Mouse (Mus musculus): ENCODE data around the gene Mdn1. TPM values are rescaled to one million over a fixed set of nuclear protein-coding genes. Genes with fewer than 3 reads are reported as not detected.
A peak's percentile ranks its signal among the peaks of the same experiment; 100 is the strongest.

Mdn1 gene
- polyA plus RNA-seq, 1 experiment, result 8.7 TPM

- no peaks in the 10 kb centered on the region for H3K36me3 ChIP-seq (ENCODE audit: control insufficient read depth, insufficient read depth)
- no peak overlapping the region for H3ac ChIP-seq (ENCODE audit: control insufficient read depth, insufficient read length)
- TF ChIP-seq SRF (IDR thresholded peaks at IDR 0.05; ENCODE audit: control insufficient read depth, insufficient read length, low read depth) (no peak), MYOD1 (IDR thresholded peaks at IDR 0.05; ENCODE audit: control insufficient read depth in 1 of 3, insufficient read length in 2 of 3, low read depth in 2 of 3) (no peak)
- no peak overlapping the region for H3K4me3 ChIP-seq
- H3K4me2 ChIP-seq (ENCODE audit: low read depth), result no peak overlapping the region
- H3K79me2 ChIP-seq (ENCODE audit: control insufficient read depth, insufficient read depth), result no peaks in the 10 kb centered on the region
- no peaks in the 10 kb centered on the region for H3K27me3 ChIP-seq (ENCODE audit: control insufficient read depth, insufficient read depth, insufficient read length)
Measured at GRCm38 (mm10) chr4:32787110-32787509, 130.2 kb downstream of the Mdn1 start.

- Histone ChIP-seq H3K36me3 (ENCODE audit: control insufficient read depth, insufficient read depth) (no peaks in the 10 kb centered on the region), H3K4me2 (ENCODE audit: low read depth) (no peak overlapping the region), H3K79me2 (ENCODE audit: control insufficient read depth, insufficient read depth) (no peaks in the 10 kb centered on the region), H3K27me3 (ENCODE audit: control insufficient read depth, insufficient read depth, insufficient read length) (no peaks in the 10 kb centered on the region), H3ac (ENCODE audit: control insufficient read depth, insufficient read length) (no peak overlapping the region), H3K4me3 (no peak overlapping the region)
- TF ChIP-seq POLR2A (IDR thresholded peaks at IDR 0.05; ENCODE audit: insufficient read length, low read depth) (no peak), E2F4 (IDR thresholded peaks at IDR 0.05; ENCODE audit: insufficient read depth) (no peak), POLR2AphosphoS2 (IDR thresholded peaks at IDR 0.05; ENCODE audit: insufficient read length, low read depth) (no peak), MAX (IDR thresholded peaks at IDR 0.05; ENCODE audit: low read depth) (no peak), CEBPB (IDR thresholded peaks at IDR 0.05; ENCODE audit: insufficient read depth, poor library complexity, severe bottlenecking) (no peak), TCF3 (IDR thresholded peaks at IDR 0.05; ENCODE audit: insufficient read length, low read depth) (no peak), REST (IDR thresholded peaks at IDR 0.05; ENCODE audit: insufficient read depth, insufficient read length) (no peak), SRF (IDR thresholded peaks at IDR 0.05; ENCODE audit: control insufficient read depth, insufficient read length, low read depth) (no peak), USF1 (IDR thresholded peaks at IDR 0.05; ENCODE audit: low read depth) (no peak), MYOG (IDR thresholded peaks at IDR 0.05; ENCODE audit: control insufficient read depth in 1 of 3, insufficient read depth in 1 of 3, insufficient read length in 2 of 3, low read depth in 2 of 3) (no peak), TCF12 (IDR thresholded peaks at IDR 0.05; ENCODE audit: insufficient read depth, poor library complexity, severe bottlenecking) (no peak), MYOD1 (IDR thresholded peaks at IDR 0.05; ENCODE audit: control insufficient read depth in 1 of 3, insufficient read length in 2 of 3, low read depth in 2 of 3) (no peak)
Measured at GRCm38 (mm10) chr4:32789020-32789419, 132.1 kb downstream of the Mdn1 start.

- H3K4me2 ChIP-seq (ENCODE audit: low read depth), result no peak overlapping the region
- H3K79me2 ChIP-seq (ENCODE audit: control insufficient read depth, insufficient read depth), result no peaks in the 10 kb centered on the region
- peak overlapping the region; percentile 74 for H3K4me3 ChIP-seq
- no peaks in the 10 kb centered on the region for H3K36me3 ChIP-seq (ENCODE audit: control insufficient read depth, insufficient read depth)
- H3ac ChIP-seq (ENCODE audit: control insufficient read depth, insufficient read length), result no peak overlapping the region
- H3K27me3 ChIP-seq (ENCODE audit: control insufficient read depth, insufficient read depth, insufficient read length), result no peaks in the 10 kb centered on the region
- no peak for TF ChIP-seq CEBPB (IDR thresholded peaks at IDR 0.05; ENCODE audit: insufficient read depth, poor library complexity, severe bottlenecking)
- no peak for TF ChIP-seq TCF3 (IDR thresholded peaks at IDR 0.05; ENCODE audit: insufficient read length, low read depth)
- TF ChIP-seq MYOG (IDR thresholded peaks at IDR 0.05; ENCODE audit: control insufficient read depth in 1 of 3, insufficient read depth in 1 of 3, insufficient read length in 2 of 3, low read depth in 2 of 3), result no peak
- TF ChIP-seq POLR2A (IDR thresholded peaks at IDR 0.05; ENCODE audit: insufficient read length, low read depth), result no peak
- no peak for TF ChIP-seq POLR2AphosphoS2 (IDR thresholded peaks at IDR 0.05; ENCODE audit: insufficient read length, low read depth)
- TF ChIP-seq E2F4 (IDR thresholded peaks at IDR 0.05; ENCODE audit: insufficient read depth), result no peak
- TF ChIP-seq MAX (IDR thresholded peaks at IDR 0.05; ENCODE audit: low read depth), result no peak
- no peak for TF ChIP-seq TCF12 (IDR thresholded peaks at IDR 0.05; ENCODE audit: insufficient read depth, poor library complexity, severe bottlenecking)
- no peak for TF ChIP-seq SRF (IDR thresholded peaks at IDR 0.05; ENCODE audit: control insufficient read depth, insufficient read length, low read depth)
- TF ChIP-seq REST (IDR thresholded peaks at IDR 0.05; ENCODE audit: insufficient read depth, insufficient read length), result no peak
- TF ChIP-seq MYOD1 (IDR thresholded peaks at IDR 0.05; ENCODE audit: control insufficient read depth in 1 of 3, insufficient read length in 2 of 3, low read depth in 2 of 3), result no peak
- TF ChIP-seq USF1 (IDR thresholded peaks at IDR 0.05; ENCODE audit: low read depth), result no peak
Measured at GRCm38 (mm10) chr4:32798976-32799375, 142.1 kb downstream of the Mdn1 start.

- TF ChIP-seq MAX (IDR thresholded peaks at IDR 0.05; ENCODE audit: low read depth) (no peak), SRF (IDR thresholded peaks at IDR 0.05; ENCODE audit: control insufficient read depth, insufficient read length, low read depth) (peak; percentile 25), POLR2A (IDR thresholded peaks at IDR 0.05; ENCODE audit: insufficient read length, low read depth) (peak; percentile 95), REST (IDR thresholded peaks at IDR 0.05; ENCODE audit: insufficient read depth, insufficient read length) (peak; percentile 31), POLR2AphosphoS2 (IDR thresholded peaks at IDR 0.05; ENCODE audit: insufficient read length, low read depth) (peak; percentile 94), MYOG (IDR thresholded peaks at IDR 0.05; ENCODE audit: control insufficient read depth in 1 of 3, insufficient read depth in 1 of 3, insufficient read length in 2 of 3, low read depth in 2 of 3) (no peak), USF1 (IDR thresholded peaks at IDR 0.05; ENCODE audit: low read depth) (no peak)
- no peaks in the 10 kb centered on the region for H3K79me2 ChIP-seq (ENCODE audit: control insufficient read depth, insufficient read depth)
- H3K36me3 ChIP-seq (ENCODE audit: control insufficient read depth, insufficient read depth), result no peaks in the 10 kb centered on the region
- peak within 1 kb of the TSS; percentile 68 for H3ac ChIP-seq (ENCODE audit: control insufficient read depth, insufficient read length)
- H3K4me2 ChIP-seq (ENCODE audit: low read depth), result peak within 1 kb of the TSS; percentile 90
- peak within 1 kb of the TSS; percentile 74 for H3K4me3 ChIP-seq
- H3K27me3 ChIP-seq (ENCODE audit: control insufficient read depth, insufficient read depth, insufficient read length), result no peaks in the 10 kb centered on the region
Measured at GRCm38 (mm10) chr4:32799966-32800576, 143.2 kb downstream of the Mdn1 start, which contains the start of gene Lyrm2. Lyrm2 (plus strand) TSS chr4:32800253.

GRCm38 (mm10) chr4:32800577-32801170 lies 143.8 kb downstream of the Mdn1 start:
- Histone ChIP-seq H3K4me3 (peak overlapping the region; percentile 74), H3K36me3 (ENCODE audit: control insufficient read depth, insufficient read depth) (no peaks in the 10 kb centered on the region), H3K79me2 (ENCODE audit: control insufficient read depth, insufficient read depth) (no peaks in the 10 kb centered on the region), H3ac (ENCODE audit: control insufficient read depth, insufficient read length) (peak overlapping the region; percentile 68), H3K4me2 (ENCODE audit: low read depth) (peak overlapping the region; percentile 90), H3K27me3 (ENCODE audit: control insufficient read depth, insufficient read depth, insufficient read length) (no peaks in the 10 kb centered on the region)
- TF ChIP-seq SRF (IDR thresholded peaks at IDR 0.05; ENCODE audit: control insufficient read depth, insufficient read length, low read depth) (no peak), TCF12 (IDR thresholded peaks at IDR 0.05; ENCODE audit: insufficient read depth, poor library complexity, severe bottlenecking) (no peak), REST (IDR thresholded peaks at IDR 0.05; ENCODE audit: insufficient read depth, insufficient read length) (no peak), CEBPB (IDR thresholded peaks at IDR 0.05; ENCODE audit: insufficient read depth, poor library complexity, severe bottlenecking) (no peak), TCF3 (IDR thresholded peaks at IDR 0.05; ENCODE audit: insufficient read length, low read depth) (no peak), MYOD1 (IDR thresholded peaks at IDR 0.05; ENCODE audit: control insufficient read depth in 1 of 3, insufficient read length in 2 of 3, low read depth in 2 of 3) (no peak), MYOG (IDR thresholded peaks at IDR 0.05; ENCODE audit: control insufficient read depth in 1 of 3, insufficient read depth in 1 of 3, insufficient read length in 2 of 3, low read depth in 2 of 3) (no peak), E2F4 (IDR thresholded peaks at IDR 0.05; ENCODE audit: insufficient read depth) (no peak), POLR2A (IDR thresholded peaks at IDR 0.05; ENCODE audit: insufficient read length, low read depth) (no peak), POLR2AphosphoS2 (IDR thresholded peaks at IDR 0.05; ENCODE audit: insufficient read length, low read depth) (no peak), MAX (IDR thresholded peaks at IDR 0.05; ENCODE audit: low read depth) (no peak), USF1 (IDR thresholded peaks at IDR 0.05; ENCODE audit: low read depth) (no peak)
